Mouse (Mus musculus) stomach, embryonic 15.5 days (tissue): ENCODE results near the gene Gm49510. TPM values are rescaled to one million over a fixed set of nuclear protein-coding genes. Genes with fewer than 3 reads are reported as not detected.

Source experiments
- ATAC-seq: fragments of 200-750 bp; cut with Nextera tagmentation; 2 replicates; pipeline ENCODE4 v1.8.0; 2017; ENCODE audit warnings: low read depth, moderate number of reproducible peaks, moderate TSS enrichment; ENCODE audit not compliant: insufficient read depth, low FRiP score
- H3K27ac ChIP-seq: fragments of 300-500 bp; sonication (generic); 2 replicates; pipeline ENCODE4 v1.5.1; 2015; ENCODE audit warnings: mild to moderate bottlenecking, inconsistent platforms
- H3K27me3 ChIP-seq: fragments of 300-500 bp; sonication (generic); replicated peaks from 2 replicates; pipeline ENCODE4 v1.6.1; 2015; ENCODE audit warnings: inconsistent platforms
- H3K36me3 ChIP-seq: fragments of 300-500 bp; sonication (generic); 2 replicates; pipeline ENCODE4 v1.6.1; 2015; ENCODE audit warnings: inconsistent platforms
- H3K4me1 ChIP-seq: fragments of 300-500 bp; sonication (generic); 2 replicates; pipeline ENCODE4 v1.6.1; 2015; ENCODE audit warnings: inconsistent platforms
- H3K4me2 ChIP-seq: fragments of 300-500 bp; sonication (generic); 2 replicates; pipeline ENCODE4 v1.6.1; 2015; ENCODE audit warnings: mild to moderate bottlenecking, inconsistent platforms
- H3K4me3 ChIP-seq: fragments of 300-500 bp; sonication (generic); replicated peaks from 2 replicates; pipeline ENCODE4 v1.5.1; 2015; ENCODE audit warnings: inconsistent platforms
- H3K9ac ChIP-seq: fragments of 300-500 bp; sonication (generic); 2 replicates; pipeline ENCODE4 v1.6.1; 2015; ENCODE audit warnings: inconsistent platforms
- H3K9me3 ChIP-seq: fragments of 300-500 bp; sonication (generic); 2 replicates; pipeline ENCODE4 v1.6.1; 2016; ENCODE audit warnings: inconsistent platforms
- WGBS: fragments of 180-500 bp; shearing (Covaris S2); methylation state at CpG from one replicate; pipeline ENCODE4 v1.1.7; 2015; 5-methylcytosine and 5-hydroxymethylcytosine counted together
- polyA plus RNA-seq: library from polyadenylated mRNA; unstranded; fragments of >200 nt; fragmentation: Nextera tagmentation; extraction: Ambion mirVana; gene quantifications from 2 replicates; pipeline ENCODE4 v1.2.1, GENCODE M21; 2015

The Gm49510 gene
- polyA plus RNA-seq, 1 experiment from 2014 or later = 0.42 TPM

GRCm38 (mm10) chr15:78901422-78901789 is 1.9 kb downstream of the Gm49510 start:
- Histone ChIP-seq H3K9ac (0 out of 2 replicates have a peak overlapping the region, but pooled peaks have one; percentile 84), H3K36me3 (peaks cover 25% of the 10 kb centered on the region), H3K27ac (peak overlapping the region; percentile 84), H3K4me2 (peak overlapping the region; percentile 83), H3K4me1 (peaks cover 45% of the 10 kb centered on the region), H3K4me3 (peak overlapping the region; percentile 86), H3K27me3 (no peaks in the 10 kb centered on the region), H3K9me3 (no peaks in the 10 kb centered on the region)
- ATAC-seq = no peak
- 38% methylated on average over 8 of the region's 8 CpGs for WGBS

- H3K36me3 ChIP-seq = peaks cover 40% of the 10 kb centered on the region
- H3K4me2 ChIP-seq = no peak overlapping the region
- no peak overlapping the region for H3K4me3 ChIP-seq
- no peaks in the 10 kb centered on the region for H3K27me3 ChIP-seq
- H3K9ac ChIP-seq = no peak overlapping the region
- H3K9me3 ChIP-seq = no peaks in the 10 kb centered on the region
- no peak overlapping the region for H3K27ac ChIP-seq
- ATAC-seq = 0 out of 2 replicates have a peak, but pooled peaks have one; percentile 3
- peaks cover 32% of the 10 kb centered on the region for H3K4me1 ChIP-seq
- 5% methylated on average over 2 of the region's 2 CpGs for WGBS
These were observed 3.8 kb downstream of the Gm49510 start for GRCm38 (mm10) chr15:78903243-78903642.

- H3K9ac ChIP-seq = no peak overlapping the region
- H3K27me3 ChIP-seq = no peaks in the 10 kb centered on the region
- peaks cover 52% of the 10 kb centered on the region for H3K36me3 ChIP-seq
- ATAC-seq = no peak
- no peak overlapping the region for H3K27ac ChIP-seq
- no peak overlapping the region for H3K4me2 ChIP-seq
- no peaks in the 10 kb centered on the region for H3K9me3 ChIP-seq
- H3K4me3 ChIP-seq = no peak overlapping the region
- WGBS = 69% methylated on average over 7 of the region's 7 CpGs
- H3K4me1 ChIP-seq = peaks cover 3% of the 10 kb centered on the region; the same call in 1 of the 2 replicates
These were observed 8.9 kb downstream of the Gm49510 start for GRCm38 (mm10) chr15:78908399-78908798.

GRCm38 (mm10) chr15:78908982-78909381 is 9.5 kb downstream of the Gm49510 start:
- Histone ChIP-seq H3K4me2 (no peak overlapping the region), H3K27ac (no peak overlapping the region), H3K9ac (no peak overlapping the region), H3K9me3 (no peaks in the 10 kb centered on the region), H3K36me3 (peaks cover 51% of the 10 kb centered on the region), H3K4me1 (no peaks in the 10 kb centered on the region; the same call in 1 of the 2 replicates), H3K27me3 (no peaks in the 10 kb centered on the region), H3K4me3 (no peak overlapping the region)
- WGBS = 83% methylated on average over 8 of the region's 8 CpGs
- ATAC-seq = no peak

- no peaks in the 10 kb centered on the region for H3K9me3 ChIP-seq
- H3K4me3 ChIP-seq = no peak overlapping the region
- H3K4me2 ChIP-seq = no peak overlapping the region
- H3K27ac ChIP-seq = no peak overlapping the region
- peaks cover 25% of the 10 kb centered on the region for H3K4me1 ChIP-seq
- ATAC-seq = no peak
- 34% methylated on average over 9 of the region's 9 CpGs for WGBS
- H3K27me3 ChIP-seq = no peaks in the 10 kb centered on the region
- H3K36me3 ChIP-seq = peaks cover 22% of the 10 kb centered on the region
- H3K9ac ChIP-seq = no peak overlapping the region
These were observed 12.6 kb downstream of the Gm49510 start for GRCm38 (mm10) chr15:78912040-78912439.

- Histone ChIP-seq H3K27ac (peak within 1 kb of the TSS; percentile 89), H3K36me3 (peaks cover 7% of the 10 kb centered on the region; the same call in 1 of the 2 replicates), H3K4me1 (peaks cover 25% of the 10 kb centered on the region), H3K9ac (peak within 1 kb of the TSS; percentile 57), H3K4me2 (peak within 1 kb of the TSS; percentile 99), H3K27me3 (no peaks in the 10 kb centered on the region), H3K4me3 (peak within 1 kb of the TSS; percentile 72), H3K9me3 (no peaks in the 10 kb centered on the region)
- under 1% methylated on average over 50 of the region's 51 CpGs for WGBS
- peak; percentile 93 for ATAC-seq
These were observed 14.2 kb downstream of the Gm49510 start, which contains the start of gene Pdxp for GRCm38 (mm10) chr15:78913632-78914090. Pdxp (plus strand) TSS chr15:78913919.

- Histone ChIP-seq H3K36me3 (peaks cover 4% of the 10 kb centered on the region; the same call in 1 of the 2 replicates), H3K4me2 (peak overlapping the region; percentile 99), H3K9ac (peak overlapping the region; percentile 57), H3K4me1 (peaks cover 25% of the 10 kb centered on the region), H3K27ac (peak overlapping the region; percentile 89), H3K9me3 (no peaks in the 10 kb centered on the region), H3K4me3 (peak overlapping the region; percentile 72), H3K27me3 (no peaks in the 10 kb centered on the region)
- ATAC-seq = peak; percentile 52
- WGBS = under 1% methylated on average over 82 of the region's 87 CpGs
These were observed 14.8 kb downstream of the Gm49510 start for GRCm38 (mm10) chr15:78914091-78914822.

- peak overlapping the region; percentile 57; the same call in 1 of the 2 replicates for H3K9ac ChIP-seq
- no peak overlapping the region for H3K27ac ChIP-seq
- H3K36me3 ChIP-seq = peaks cover 6% of the 10 kb centered on the region; the same call in 1 of the 2 replicates
- H3K4me2 ChIP-seq = peak overlapping the region; percentile 99
- WGBS = 40% methylated on average over 8 of the region's 8 CpGs
- ATAC-seq = no peak
- H3K27me3 ChIP-seq = no peaks in the 10 kb centered on the region
- no peaks in the 10 kb centered on the region for H3K9me3 ChIP-seq
- H3K4me1 ChIP-seq = peaks cover 25% of the 10 kb centered on the region
- H3K4me3 ChIP-seq = peak overlapping the region; percentile 72
These were observed 15.6 kb downstream of the Gm49510 start for GRCm38 (mm10) chr15:78914823-78915659.

GRCm38 (mm10) chr15:78915660-78916017 is 16.2 kb downstream of the Gm49510 start:
- Histone ChIP-seq H3K4me3 (peak overlapping the region; percentile 72; the same call in 1 of the 2 replicates), H3K27me3 (no peaks in the 10 kb centered on the region), H3K9ac (no peak overlapping the region), H3K4me1 (peaks cover 25% of the 10 kb centered on the region), H3K9me3 (no peaks in the 10 kb centered on the region), H3K27ac (no peak overlapping the region), H3K4me2 (peak overlapping the region; percentile 99), H3K36me3 (0 out of 2 replicates have a peak, but pooled peaks cover 4% of the 10 kb centered on the region)
- 7% methylated on average over 8 of the region's 8 CpGs for WGBS
- no peak for ATAC-seq

- H3K4me1 ChIP-seq = peaks cover 25% of the 10 kb centered on the region
- H3K27ac ChIP-seq = no peak overlapping the region
- no peak for ATAC-seq
- no peak overlapping the region for H3K4me3 ChIP-seq
- 54% methylated on average over 12 of the region's 12 CpGs for WGBS
- no peaks in the 10 kb centered on the region for H3K9me3 ChIP-seq
- H3K36me3 ChIP-seq = 0 out of 2 replicates have a peak, but pooled peaks cover 4% of the 10 kb centered on the region
- H3K4me2 ChIP-seq = peak overlapping the region; percentile 44
- H3K27me3 ChIP-seq = no peaks in the 10 kb centered on the region
- H3K9ac ChIP-seq = no peak overlapping the region
These were observed 16.8 kb downstream of the Gm49510 start for GRCm38 (mm10) chr15:78916052-78916826.

- Histone ChIP-seq H3K4me1 (peaks cover 25% of the 10 kb centered on the region), H3K36me3 (0 out of 2 replicates have a peak, but pooled peaks cover 4% of the 10 kb centered on the region), H3K27ac (no peak overlapping the region), H3K4me2 (no peak overlapping the region), H3K9me3 (no peaks in the 10 kb centered on the region), H3K4me3 (no peak overlapping the region), H3K27me3 (no peaks in the 10 kb centered on the region), H3K9ac (no peak overlapping the region)
- no peak for ATAC-seq
- WGBS = 90% methylated on average over 23 of the region's 23 CpGs
These were observed 18.7 kb downstream of the Gm49510 start for GRCm38 (mm10) chr15:78918126-78918525.
